Mouse (Mus musculus) limb, embryonic 11.5 days (tissue): ENCODE measurements around the gene Erg. TPM values are rescaled to one million over a fixed set of nuclear protein-coding genes. Genes with fewer than 3 reads are reported as not detected.

Experiments
- ATAC-seq: fragments of 200-750 bp; cut with Nextera tagmentation; 2 replicates; pipeline ENCODE4 v1.8.0; 2017; ENCODE audit warnings: low read depth; ENCODE audit not compliant: insufficient number of reproducible peaks, low FRiP score, low TSS enrichment
- DNase-seq: peaks from one replicate; pipeline ENCODE4 v3.0.0-alpha.2; 2015; ENCODE audit warnings: low spot score
- H3K27ac ChIP-seq: fragments of 300-500 bp; sonication (generic); replicated peaks from 2 replicates; pipeline ENCODE4 v1.5.1; 2014; ENCODE audit warnings: low read depth, mild to moderate bottlenecking, low read length
- H3K27me3 ChIP-seq: fragments of 300-500 bp; sonication (generic); 2 replicates; pipeline ENCODE4 v1.6.1; 2014; ENCODE audit warnings: mild to moderate bottlenecking, low read length, mixed read lengths; ENCODE audit not compliant: control insufficient read depth, insufficient read depth
- H3K36me3 ChIP-seq: fragments of 300-500 bp; sonication (generic); 2 replicates; pipeline ENCODE4 v1.6.1; 2014; ENCODE audit warnings: mild to moderate bottlenecking, low read length, moderate library complexity, mixed read lengths; ENCODE audit not compliant: control insufficient read depth, insufficient read depth
- H3K4me1 ChIP-seq: fragments of 300-500 bp; sonication (generic); 2 replicates; pipeline ENCODE4 v1.6.1; 2014; ENCODE audit warnings: low read length, mixed read lengths; ENCODE audit not compliant: control insufficient read depth, insufficient read depth
- H3K4me2 ChIP-seq: fragments of 300-500 bp; sonication (generic); 2 replicates; pipeline ENCODE4 v1.6.1; 2014; ENCODE audit warnings: low read depth, mild to moderate bottlenecking, moderate library complexity; ENCODE audit not compliant: severe bottlenecking
- H3K4me3 ChIP-seq: fragments of 300-500 bp; sonication (generic); 2 replicates; pipeline ENCODE4 v1.5.1; 2014; ENCODE audit warnings: low read depth, low read length
- H3K9ac ChIP-seq: fragments of 300-500 bp; sonication (generic); 2 replicates; pipeline ENCODE4 v1.6.1; 2014; ENCODE audit warnings: mild to moderate bottlenecking, low read length
- H3K9me3 ChIP-seq: fragments of 300-500 bp; sonication (generic); 2 replicates; pipeline ENCODE4 v1.6.1; 2016; ENCODE audit warnings: low read length; ENCODE audit not compliant: control insufficient read depth
- WGBS: fragments of 180-500 bp; shearing (Covaris S2); extraction: QIAGEN DNeasy Blood & Tissue Kit; methylation state at CpG from one replicate; pipeline ENCODE4 v1.1.7; 2014; 5-methylcytosine and 5-hydroxymethylcytosine counted together
- polyA plus RNA-seq: library from polyadenylated mRNA; unstranded; fragments of >200 nt; fragmentation: Nextera tagmentation; extraction: Ambion mirVana; gene quantifications from 2 replicates; pipeline ENCODE4 v1.2.1, GENCODE M21; 2014

The Erg gene
- polyA plus RNA-seq, 1 experiment from 2014 or later: 5.1 TPM

DNA sequence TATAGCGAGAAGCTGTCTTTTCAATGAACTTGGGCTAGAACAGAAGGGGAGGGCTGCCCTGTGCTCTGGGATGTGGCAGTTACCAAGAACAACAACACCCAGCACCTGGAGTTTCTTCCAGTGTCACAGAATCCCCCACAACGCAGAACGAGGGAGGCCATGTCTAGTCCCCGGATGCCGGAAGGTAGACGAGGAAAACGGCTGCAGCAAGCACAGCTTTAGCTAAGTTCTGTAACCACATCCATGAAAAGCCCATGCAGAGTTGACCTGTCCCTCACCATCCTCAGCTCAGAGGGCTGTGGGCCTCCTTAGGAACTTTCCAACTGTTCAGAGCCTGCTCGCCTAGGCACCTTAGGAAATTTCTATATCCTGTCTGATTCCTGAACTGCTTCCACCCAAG is 130.5 kb downstream of the Erg start:
- Histone ChIP-seq H3K27me3 (no peaks in the 10 kb centered on the region), H3K9me3 (no peaks in the 10 kb centered on the region), H3K27ac (no peak overlapping the region), H3K4me1 (peaks cover 5% of the 10 kb centered on the region; the same call in 1 of the 2 replicates), H3K4me2 (no peak overlapping the region), H3K36me3 (no peaks in the 10 kb centered on the region), H3K4me3 (no peak overlapping the region), H3K9ac (no peak overlapping the region)
- no peak for ATAC-seq
- 88% methylated on average over 8 of the region's 8 CpGs for WGBS
- DNase-seq: no peak

DNA sequence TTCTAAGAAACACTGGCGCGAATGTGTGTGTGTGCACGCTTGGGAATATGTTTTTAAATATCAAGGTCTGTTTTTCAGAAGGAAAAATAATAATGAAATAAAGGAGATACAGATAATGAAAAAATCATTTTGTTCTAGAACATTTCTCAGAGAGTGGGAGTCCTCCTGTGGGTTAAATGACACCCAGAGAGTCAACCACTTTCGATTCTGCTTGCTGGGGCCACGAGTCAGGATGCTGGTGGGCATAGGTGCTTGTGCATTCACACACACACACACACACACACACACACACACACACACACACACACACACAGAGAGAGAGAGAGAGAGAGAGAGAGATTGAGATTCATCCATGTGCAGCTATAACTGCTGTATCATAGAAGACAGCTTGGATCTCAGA is 130.9 kb downstream of the Erg start:
- no peak for ATAC-seq
- DNase-seq: no peak
- no peak overlapping the region for H3K4me2 ChIP-seq
- no peak overlapping the region for H3K4me3 ChIP-seq
- H3K27me3 ChIP-seq: no peaks in the 10 kb centered on the region
- H3K27ac ChIP-seq: no peak overlapping the region
- H3K9me3 ChIP-seq: no peaks in the 10 kb centered on the region
- 96% methylated on average over 5 of the region's 5 CpGs for WGBS
- no peaks in the 10 kb centered on the region for H3K36me3 ChIP-seq
- peaks cover 3% of the 10 kb centered on the region; the same call in 1 of the 2 replicates for H3K4me1 ChIP-seq
- no peak overlapping the region for H3K9ac ChIP-seq

DNA sequence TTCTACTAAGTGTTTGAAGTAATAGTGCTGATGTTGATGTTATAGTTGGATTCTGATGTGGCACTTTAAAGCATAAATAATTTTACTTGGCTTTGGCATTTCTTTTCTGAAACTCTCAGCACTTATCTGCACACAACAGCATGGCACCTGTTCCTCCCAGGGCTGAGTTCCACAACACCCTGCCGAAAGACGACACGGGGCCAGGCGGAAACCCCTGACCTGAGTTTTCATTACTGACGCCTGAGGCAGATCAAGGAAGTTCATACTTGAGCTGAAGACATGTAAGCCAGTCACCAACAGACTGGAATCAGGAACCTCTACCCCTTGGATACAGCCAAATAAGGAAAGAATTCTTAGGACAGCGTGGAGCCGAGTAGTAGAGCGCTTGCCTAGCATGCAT is 134.0 kb downstream of the Erg start:
- no peaks in the 10 kb centered on the region for H3K9me3 ChIP-seq
- ATAC-seq (no peak), DNase-seq (no peak)
- no peaks in the 10 kb centered on the region for H3K36me3 ChIP-seq
- H3K27ac ChIP-seq: no peak overlapping the region
- H3K4me2 ChIP-seq: no peak overlapping the region
- WGBS: 87% methylated on average over 8 of the region's 8 CpGs
- no peak overlapping the region for H3K9ac ChIP-seq
- H3K4me1 ChIP-seq: 0 out of 2 replicates have a peak, but pooled peaks cover 2% of the 10 kb centered on the region
- H3K4me3 ChIP-seq: no peak overlapping the region
- H3K27me3 ChIP-seq: no peaks in the 10 kb centered on the region

DNA sequence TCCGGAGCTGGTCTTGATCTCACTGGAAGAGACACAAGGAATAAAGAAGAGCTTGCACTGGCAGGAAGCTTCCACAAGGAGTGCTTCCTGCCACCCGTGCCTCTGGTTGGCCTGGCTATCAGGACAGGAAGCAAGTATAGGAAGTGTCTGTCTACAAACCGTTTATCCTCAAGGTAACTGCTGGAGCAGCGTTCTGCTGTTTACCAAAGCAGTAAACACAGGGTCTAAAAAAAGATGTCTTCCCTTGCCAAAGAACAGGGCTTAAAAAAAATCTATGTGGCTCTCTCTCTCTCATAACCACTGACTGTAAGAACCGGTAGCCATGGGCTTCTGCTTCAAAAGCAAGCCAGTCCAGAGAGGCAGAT is 137.1 kb downstream of the Erg start:
- Histone ChIP-seq H3K9me3 (no peaks in the 10 kb centered on the region), H3K4me2 (no peak overlapping the region), H3K4me1 (0 out of 2 replicates have a peak, but pooled peaks cover 2% of the 10 kb centered on the region), H3K4me3 (no peak overlapping the region), H3K27ac (no peak overlapping the region), H3K27me3 (no peaks in the 10 kb centered on the region), H3K36me3 (no peaks in the 10 kb centered on the region), H3K9ac (no peak overlapping the region)
- DNase-seq (no peak), ATAC-seq (no peak)
- 69% methylated on average over 5 of the region's 5 CpGs for whole genome bisulfite sequencing

DNA sequence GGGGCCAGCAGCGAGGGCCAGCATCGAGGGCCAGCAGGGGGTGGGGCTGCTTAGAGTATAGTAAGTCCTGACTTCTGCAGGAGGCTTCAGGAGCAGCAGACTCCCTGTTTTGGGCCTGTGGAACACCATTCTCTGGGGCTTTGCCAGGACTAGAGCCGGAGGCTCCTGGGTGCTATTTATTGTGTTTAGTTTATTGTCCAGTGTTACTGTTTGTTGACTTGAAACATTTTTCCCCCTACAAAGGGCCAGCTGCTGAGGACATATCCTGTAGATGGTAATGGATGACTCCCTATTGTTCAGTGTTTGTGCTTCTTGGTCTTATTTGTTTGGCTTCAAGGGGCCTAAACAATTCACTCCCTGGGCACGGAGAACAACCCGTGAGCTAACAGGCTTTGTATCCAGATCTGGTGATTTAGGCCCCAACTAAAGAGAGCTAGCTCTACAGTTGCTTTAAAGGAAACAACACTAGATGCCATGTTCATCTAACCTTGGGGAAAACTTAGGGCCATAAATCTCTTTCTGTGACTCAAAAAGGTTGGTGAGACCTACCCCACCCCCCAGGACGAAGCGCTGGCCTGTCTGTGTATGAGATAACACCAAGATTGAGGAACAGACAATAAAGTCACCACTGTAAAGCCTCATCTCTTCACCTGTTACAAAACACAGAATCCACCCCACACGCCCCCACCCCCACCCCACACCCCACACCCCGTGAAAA is 137.6 kb downstream of the Erg start:
- Histone ChIP-seq H3K27ac (no peak overlapping the region), H3K4me3 (no peak overlapping the region), H3K4me1 (0 out of 2 replicates have a peak, but pooled peaks cover 2% of the 10 kb centered on the region), H3K36me3 (no peaks in the 10 kb centered on the region), H3K9me3 (no peaks in the 10 kb centered on the region), H3K27me3 (no peaks in the 10 kb centered on the region), H3K4me2 (no peak overlapping the region), H3K9ac (no peak overlapping the region)
- WGBS: 81% methylated on average over 9 of the region's 9 CpGs
- ATAC-seq (no peak), DNase-seq (no peak)

DNA sequence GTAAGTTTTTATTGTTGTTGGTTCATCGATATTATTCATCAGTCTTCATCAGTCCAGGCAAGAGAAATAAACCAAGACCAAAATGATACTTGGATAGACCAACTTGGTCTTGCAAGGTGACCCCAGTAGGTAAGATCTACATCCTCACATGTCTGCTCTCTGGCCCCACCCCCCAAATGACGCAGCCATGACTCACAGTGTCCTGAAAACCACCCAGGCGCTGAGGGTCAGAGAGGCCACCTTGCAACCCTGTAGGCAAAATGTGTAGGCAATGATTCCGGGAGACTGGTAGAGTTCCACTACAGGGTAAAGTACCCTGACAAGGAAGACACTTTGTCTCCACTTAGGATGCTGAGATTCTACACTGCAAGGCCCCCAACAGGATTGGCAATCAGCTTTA is 138.5 kb downstream of the Erg start:
- H3K4me1 ChIP-seq: 0 out of 2 replicates have a peak, but pooled peaks cover 1% of the 10 kb centered on the region
- no peak for DNase-seq
- no peaks in the 10 kb centered on the region for H3K9me3 ChIP-seq
- no peaks in the 10 kb centered on the region for H3K27me3 ChIP-seq
- H3K27ac ChIP-seq: no peak overlapping the region
- 82% methylated on average over 4 of the region's 4 CpGs for WGBS
- H3K4me3 ChIP-seq: no peak overlapping the region
- no peak overlapping the region for H3K9ac ChIP-seq
- H3K36me3 ChIP-seq: no peaks in the 10 kb centered on the region
- ATAC-seq: no peak
- H3K4me2 ChIP-seq: no peak overlapping the region

DNA sequence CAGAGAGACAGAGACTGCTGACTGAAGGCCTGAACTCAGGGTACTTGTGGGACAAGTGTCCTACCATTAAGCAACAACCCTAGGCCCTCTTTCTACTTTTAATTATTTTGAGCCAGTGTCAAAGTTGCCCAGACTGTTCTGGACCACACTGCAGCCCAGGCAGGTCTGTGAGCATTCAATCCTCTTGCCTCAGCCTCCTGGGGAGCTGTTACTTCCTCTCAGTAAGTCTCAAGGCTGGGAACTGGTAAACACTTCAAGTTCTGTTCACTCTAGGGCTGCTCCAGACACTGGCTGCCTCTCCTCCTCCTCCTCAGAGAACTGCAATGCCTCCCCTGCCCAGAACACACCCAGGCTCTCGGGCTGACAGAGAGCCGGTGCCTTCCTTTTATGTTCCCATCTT is 140.0 kb downstream of the Erg start:
- Histone ChIP-seq H3K4me3 (no peak overlapping the region), H3K4me2 (no peak overlapping the region), H3K9me3 (no peaks in the 10 kb centered on the region), H3K9ac (no peak overlapping the region), H3K36me3 (no peaks in the 10 kb centered on the region), H3K4me1 (peaks cover 7% of the 10 kb centered on the region; the same call in 1 of the 2 replicates), H3K27me3 (no peaks in the 10 kb centered on the region), H3K27ac (no peak overlapping the region)
- ATAC-seq (no peak), DNase-seq (no peak)
- 46% methylated on average over 2 of the region's 2 CpGs for WGBS

DNA sequence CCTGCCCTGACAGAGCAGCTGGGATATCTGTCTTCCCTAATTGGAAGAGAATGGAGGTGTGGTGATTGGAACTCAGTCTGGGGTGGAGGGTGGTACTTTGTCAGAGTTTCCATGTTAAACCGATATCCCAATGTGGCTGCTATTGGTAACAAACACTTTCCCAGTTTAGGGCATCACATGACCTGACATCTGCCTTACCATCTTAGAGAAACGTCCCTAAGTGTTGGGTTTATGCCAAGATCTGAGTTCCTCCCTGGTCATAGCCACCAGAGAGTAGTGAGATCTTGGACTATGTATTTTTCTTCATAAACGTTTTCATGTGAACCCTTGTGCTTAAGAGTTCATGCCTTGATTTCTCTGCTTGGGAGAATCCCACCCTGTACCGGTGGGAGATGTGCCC is 144.4 kb downstream of the Erg start:
- H3K4me2 ChIP-seq: no peak overlapping the region
- H3K9me3 ChIP-seq: no peaks in the 10 kb centered on the region
- no peak overlapping the region for H3K4me3 ChIP-seq
- H3K27ac ChIP-seq: no peak overlapping the region; the same call in 1 of the 2 replicates
- H3K9ac ChIP-seq: no peak overlapping the region
- H3K36me3 ChIP-seq: no peaks in the 10 kb centered on the region
- no peaks in the 10 kb centered on the region for H3K27me3 ChIP-seq
- DNase-seq: no peak
- ATAC-seq: no peak
- WGBS: 76% methylated on average over 4 of the region's 4 CpGs
- H3K4me1 ChIP-seq: peaks cover 10% of the 10 kb centered on the region; the same call in 1 of the 2 replicates

DNA sequence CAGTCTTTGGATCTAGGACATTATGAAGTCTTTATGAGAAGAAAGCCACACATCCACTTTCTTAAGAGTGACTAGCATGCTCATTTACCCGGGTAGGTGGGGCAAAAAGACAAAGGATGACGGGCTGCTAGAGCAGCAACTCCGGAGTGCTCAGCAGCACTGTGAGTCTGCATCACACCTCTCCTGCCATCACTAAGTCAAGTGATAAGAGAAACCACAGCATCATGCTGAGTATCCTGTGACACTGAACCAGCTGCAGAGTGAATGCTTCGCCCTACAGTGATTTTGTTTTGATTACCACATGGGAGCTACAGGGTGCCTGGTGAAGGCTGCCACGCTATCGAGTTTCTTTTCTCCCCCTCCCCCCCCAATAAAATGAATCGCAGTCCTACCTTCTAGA is 145.2 kb downstream of the Erg start:
- H3K36me3 ChIP-seq: no peaks in the 10 kb centered on the region
- 53% methylated on average over 7 of the region's 7 CpGs for WGBS
- H3K9ac ChIP-seq: no peak overlapping the region
- no peak overlapping the region for H3K4me3 ChIP-seq
- ATAC-seq: no peak
- peaks cover 10% of the 10 kb centered on the region; the same call in 1 of the 2 replicates for H3K4me1 ChIP-seq
- no peak for DNase-seq
- H3K9me3 ChIP-seq: no peaks in the 10 kb centered on the region
- no peaks in the 10 kb centered on the region for H3K27me3 ChIP-seq
- H3K4me2 ChIP-seq: no peak overlapping the region
- no peak overlapping the region for H3K27ac ChIP-seq
